Mouse (Mus musculus): ENCODE data around the gene 2510002D24Rik. TPM values are rescaled to one million over a fixed set of nuclear protein-coding genes. Genes with fewer than 3 reads are reported as not detected.

Gene 2510002D24Rik
- polyA plus RNA-seq, 1 experiment from 2014 or later: 19.1 TPM

Other genes starting within 250 kb of the 2510002D24Rik start
- 0.15 and 0.23 TPM in 2 replicates for gene Tbx1, start 245.9 kb upstream of the 2510002D24Rik start, polyA plus RNA-seq (2015; fragmentation: Nextera tagmentation; extraction: Ambion mirVana)
- 19.6 and 24.9 TPM in 2 replicates for gene Gp1bb, start 214.2 kb upstream of the 2510002D24Rik start, polyA plus RNA-seq (2015; fragmentation: Nextera tagmentation; extraction: Ambion mirVana)
- gene Gm49601, start 210.2 kb upstream of the 2510002D24Rik start, polyA plus RNA-seq (2015; fragmentation: Nextera tagmentation; extraction: Ambion mirVana): 0.39 and 0.91 TPM in 2 replicates
- gene Sept5, start 206.6 kb upstream of the 2510002D24Rik start, polyA plus RNA-seq (2015; fragmentation: Nextera tagmentation; extraction: Ambion mirVana): 3.5 and 3.6 TPM in 2 replicates
- gene Cldn5, start 59.7 kb upstream of the 2510002D24Rik start, polyA plus RNA-seq (2015; fragmentation: Nextera tagmentation; extraction: Ambion mirVana): 8.4 and 8.5 TPM in 2 replicates
- gene Ufd1, start 24.8 kb upstream of the 2510002D24Rik start, polyA plus RNA-seq (2015; fragmentation: Nextera tagmentation; extraction: Ambion mirVana): 39.5 and 40.6 TPM in 2 replicates
- 40.7 and 42.7 TPM in 2 replicates for gene Cdc45, start 24.6 kb upstream of the 2510002D24Rik start, polyA plus RNA-seq (2015; fragmentation: Nextera tagmentation; extraction: Ambion mirVana)
- gene Gm28539, start within 50 bp of the 2510002D24Rik start, polyA plus RNA-seq (2015; fragmentation: Nextera tagmentation; extraction: Ambion mirVana): not detected in 2 replicates
- gene Mrpl40, start 40.3 kb downstream of the 2510002D24Rik start, polyA plus RNA-seq (2015; fragmentation: Nextera tagmentation; extraction: Ambion mirVana): 52.6 and 57.8 TPM in 2 replicates
- 5.4 and 6.7 TPM in 2 replicates for gene Hira, start 40.5 kb downstream of the 2510002D24Rik start, polyA plus RNA-seq (2015; fragmentation: Nextera tagmentation; extraction: Ambion mirVana)